ENCODE assay signal across 38 mouse cellular contexts in the genomic region with DNA sequence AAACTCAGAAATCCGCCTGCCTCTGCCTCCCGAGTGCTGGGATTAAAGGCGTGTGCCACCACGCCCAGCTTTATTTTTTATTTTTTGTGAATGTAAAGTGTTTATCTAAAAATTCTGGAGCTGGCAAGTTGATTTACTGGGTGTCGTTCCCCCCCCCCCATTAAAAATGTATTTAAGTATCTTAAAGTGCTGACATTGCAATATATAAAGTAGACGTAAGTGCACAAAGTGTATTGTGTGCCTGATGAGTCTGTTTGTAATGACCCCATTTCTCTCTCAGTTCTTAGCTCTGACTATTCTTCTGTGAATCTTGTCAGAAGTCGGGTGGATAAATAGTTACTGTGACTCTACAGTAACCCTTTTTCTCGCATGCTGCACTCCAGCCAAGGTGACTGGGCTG. TPM values are rescaled to one million over a fixed set of nuclear protein-coding genes. Genes with fewer than 3 reads are reported as not detected.
"Had no signal": no experiment of that assay in that cellular context is flagged by ENCODE, and none has a peak within 500 bp of the region (broad histone marks: within the 10 kb centered on the region; RNA-seq: fewer than 3 reads in every experiment).

No protein-coding gene starts in this region.

- ATAC-seq: liver, embryonic 12.5 days; liver, postnatal 0 days; lung, postnatal 0 days; midbrain, embryonic 15.5 days; midbrain, embryonic 16.5 days had no signal

- H3K9ac ChIP-seq: limb, embryonic 12.5 days; limb, embryonic 13.5 days; limb, embryonic 15.5 days; liver, embryonic 12.5 days; liver, embryonic 13.5 days; liver, embryonic 14.5 days; liver, embryonic 15.5 days; liver, postnatal 0 days; lung, embryonic 14.5 days; lung, embryonic 15.5 days; midbrain, embryonic 12.5 days; midbrain, embryonic 15.5 days; neural tube, embryonic 12.5 days; neural tube, embryonic 13.5 days had no signal

- H3K27me3 ChIP-seq: limb, embryonic 12.5 days; limb, embryonic 13.5 days; limb, embryonic 15.5 days; liver, embryonic 12.5 days; liver, embryonic 13.5 days; liver, embryonic 15.5 days; lung, embryonic 15.5 days; megakaryocyte, embryonic 14.5 days; midbrain, embryonic 12.5 days; midbrain, embryonic 15.5 days; neural tube, embryonic 12.5 days; neural tube, embryonic 13.5 days had no signal

- H3K9me3 ChIP-seq: limb, embryonic 10.5 days; limb, embryonic 12.5 days; limb, embryonic 13.5 days; limb, embryonic 15.5 days; liver, embryonic 12.5 days; liver, embryonic 13.5 days; liver, embryonic 15.5 days; lung, embryonic 15.5 days; megakaryocyte, embryonic 14.5 days; midbrain, embryonic 12.5 days; midbrain, embryonic 15.5 days; neural tube, embryonic 12.5 days; neural tube, embryonic 13.5 days had no signal

- H3K4me2 ChIP-seq: limb, embryonic 12.5 days; limb, embryonic 13.5 days; limb, embryonic 15.5 days; liver, embryonic 11.5 days; liver, embryonic 12.5 days; liver, embryonic 13.5 days; liver, embryonic 15.5 days; lung, embryonic 14.5 days; lung, embryonic 15.5 days; midbrain, embryonic 11.5 days; midbrain, embryonic 12.5 days; midbrain, embryonic 15.5 days; neural tube, embryonic 12.5 days; neural tube, embryonic 13.5 days had no signal

- DNase-seq: left cerebral cortex, postnatal 4 days; liver; liver, embryonic 13.5 days; liver, postnatal 0 days; lung, adult 18-20 months; lung, adult 2 months; lung, embryonic 14.5 days; lung, postnatal 10 days; lung, postnatal 14 days; lung, postnatal 36 days; lung, postnatal 4 days; midbrain, embryonic 14.5 days had no signal

- H3K27ac ChIP-seq: limb, embryonic 10.5 days; limb, embryonic 12.5 days; limb, embryonic 13.5 days; limb, embryonic 15.5 days; liver, embryonic 12.5 days; liver, embryonic 14.5 days; lung, embryonic 15.5 days; macrophage; midbrain, embryonic 12.5 days; midbrain, embryonic 15.5 days; neural tube, embryonic 12.5 days; neural tube, embryonic 13.5 days had no signal

- H3K4me1 ChIP-seq: limb, embryonic 12.5 days; limb, embryonic 13.5 days; lung, embryonic 15.5 days; midbrain, embryonic 12.5 days; midbrain, embryonic 15.5 days; neural tube, embryonic 12.5 days had no signal

- H3K4me3 ChIP-seq: limb, embryonic 10.5 days; limb, embryonic 12.5 days; limb, embryonic 13.5 days; limb, embryonic 15.5 days; liver, embryonic 12.5 days; liver, embryonic 13.5 days; liver, embryonic 15.5 days; lung, embryonic 15.5 days; megakaryocyte, embryonic 14.5 days; midbrain, embryonic 12.5 days; midbrain, embryonic 15.5 days; myocyte; neural tube, embryonic 12.5 days; neural tube, embryonic 13.5 days had no signal

RNA-seq across cellular contexts. Expression of a gene that starts 9.7 kb away (rescaled TPM):
- total RNA-seq: liver, adult 2 months; megakaryocyte progenitor cell, adult 5-6 weeks; megakaryocyte, adult 5-6 weeks; megakaryocyte-erythroid progenitor cell, adult 5-6 weeks; midbrain, postnatal 0 days had no signal
- polyA plus RNA-seq: limb, embryonic 11.5 days; liver, adult 2 months; liver, embryonic 16.5 days; lung, adult 2 months; midbrain, embryonic 11.5 days; midbrain, embryonic 15.5 days had no signal
